Mouse (Mus musculus) lung, postnatal 25 days (tissue): Measurements from ENCODE around the gene Irf2.

Source experiments
- DNase-seq: peaks from one replicate; pipeline ENCODE4 v3.0.0; 2022; ENCODE audit warnings: low spot score

Gene Irf2

DNA sequence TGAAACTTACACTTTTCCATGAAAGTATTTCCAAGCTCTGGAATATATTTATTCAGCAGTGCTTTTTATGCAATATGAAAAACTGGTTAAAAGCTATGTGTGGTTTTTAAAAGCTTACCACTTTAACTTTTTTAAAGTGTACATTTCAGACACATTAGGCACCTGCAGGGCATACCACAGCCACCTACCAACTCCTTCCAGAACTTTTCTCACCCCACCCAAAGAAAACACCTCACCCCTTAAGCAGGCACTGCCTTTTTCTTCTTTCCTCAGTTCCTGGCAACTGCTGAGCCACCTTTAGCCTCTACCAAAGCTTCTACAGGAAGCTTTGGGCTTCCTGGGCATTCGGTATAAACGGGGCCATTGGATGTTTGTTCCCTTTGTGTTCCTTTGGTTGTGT, 62.5 kb downstream of the Irf2 start:
- DNase-seq, result peak; percentile 36

DNA sequence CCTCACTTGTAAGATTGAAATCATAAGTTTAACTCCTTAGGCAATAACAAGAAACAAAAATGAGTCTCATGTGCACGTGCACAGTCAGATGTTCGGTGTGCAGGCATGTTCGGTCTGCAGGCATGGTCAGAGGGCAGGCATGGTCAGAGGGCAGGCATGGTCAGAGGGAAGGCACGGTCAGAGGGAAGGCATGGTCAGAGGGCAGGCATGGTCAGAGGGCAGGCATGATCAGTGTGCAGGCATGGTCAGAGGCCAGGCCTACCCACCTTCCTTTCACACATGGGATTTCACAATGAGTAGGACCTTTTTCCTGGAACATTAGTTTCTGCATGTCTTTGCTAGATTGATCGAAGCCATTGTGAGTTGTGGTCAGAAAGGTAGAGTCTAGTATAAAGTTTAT, 65.2 kb downstream of the Irf2 start:
- DNase-seq, result no peak

DNA sequence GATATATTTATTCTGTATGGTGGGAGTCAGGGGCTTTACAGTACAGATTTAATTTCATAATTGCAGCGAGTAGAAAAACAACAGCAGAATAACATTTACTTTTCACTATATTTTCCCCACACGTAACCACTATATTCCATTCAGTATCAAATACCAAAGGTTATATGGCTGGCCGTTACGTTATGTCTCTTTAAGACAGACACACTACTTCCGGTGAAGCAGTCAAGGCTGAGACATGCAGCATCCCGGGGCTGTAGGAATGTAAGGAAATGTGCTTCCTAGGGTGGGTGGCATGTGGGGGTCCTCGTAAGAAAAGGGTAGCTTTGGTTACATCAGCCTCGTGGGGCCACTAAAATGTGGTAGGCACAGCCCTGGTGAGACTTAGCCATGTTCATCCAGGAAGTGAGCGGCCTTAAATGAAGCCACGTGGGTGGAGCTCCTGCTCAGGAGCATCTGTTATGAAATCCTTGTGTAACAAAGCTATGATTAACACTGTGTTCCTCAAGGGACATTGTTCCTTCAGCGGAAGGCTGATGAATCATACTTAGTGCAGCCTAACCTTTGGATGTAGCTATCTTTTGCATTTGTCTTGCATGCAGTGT, 71.6 kb downstream of the Irf2 start:
- DNase-seq, result peak; percentile 71

DNA sequence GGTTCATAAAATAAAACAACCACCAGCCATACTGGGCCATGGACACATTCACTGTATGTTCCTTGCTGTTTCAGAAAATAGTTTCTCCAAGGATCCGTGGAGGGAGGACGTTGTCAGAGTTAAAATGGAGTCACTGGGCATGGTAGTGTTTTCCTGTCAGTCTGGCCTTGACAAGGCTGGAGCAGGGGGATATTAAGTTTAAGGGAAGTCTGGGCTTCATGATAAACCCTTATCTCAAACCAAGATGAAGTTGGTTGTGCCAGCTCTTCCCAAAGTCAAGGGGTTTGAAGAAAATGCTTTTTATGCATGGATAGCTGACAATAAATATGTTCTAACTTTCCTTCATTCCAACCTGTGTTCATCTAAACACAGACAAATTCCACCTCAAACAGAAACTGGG, 72.4 kb downstream of the Irf2 start:
- DNase-seq, result no peak

DNA sequence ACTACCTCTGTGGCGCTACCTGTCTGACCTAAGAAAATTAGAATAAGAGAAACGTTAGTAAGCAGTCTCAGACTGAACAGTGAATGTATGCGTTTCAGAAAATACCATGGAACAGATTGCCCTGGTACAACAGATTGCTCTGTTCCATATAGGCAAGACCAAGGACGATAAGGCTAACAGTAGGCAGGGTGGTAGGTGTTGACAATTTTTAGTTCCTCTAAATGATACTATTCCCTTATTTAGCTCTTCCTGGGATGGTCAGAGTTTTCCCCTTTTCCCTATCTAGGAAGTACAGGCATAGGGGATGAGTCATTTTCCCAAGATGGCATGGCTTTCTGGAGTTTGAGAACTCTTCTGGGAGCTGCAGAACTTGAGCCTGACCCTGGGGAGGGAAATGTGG, 73.4 kb downstream of the Irf2 start:
- DNase-seq, result no peak

DNA sequence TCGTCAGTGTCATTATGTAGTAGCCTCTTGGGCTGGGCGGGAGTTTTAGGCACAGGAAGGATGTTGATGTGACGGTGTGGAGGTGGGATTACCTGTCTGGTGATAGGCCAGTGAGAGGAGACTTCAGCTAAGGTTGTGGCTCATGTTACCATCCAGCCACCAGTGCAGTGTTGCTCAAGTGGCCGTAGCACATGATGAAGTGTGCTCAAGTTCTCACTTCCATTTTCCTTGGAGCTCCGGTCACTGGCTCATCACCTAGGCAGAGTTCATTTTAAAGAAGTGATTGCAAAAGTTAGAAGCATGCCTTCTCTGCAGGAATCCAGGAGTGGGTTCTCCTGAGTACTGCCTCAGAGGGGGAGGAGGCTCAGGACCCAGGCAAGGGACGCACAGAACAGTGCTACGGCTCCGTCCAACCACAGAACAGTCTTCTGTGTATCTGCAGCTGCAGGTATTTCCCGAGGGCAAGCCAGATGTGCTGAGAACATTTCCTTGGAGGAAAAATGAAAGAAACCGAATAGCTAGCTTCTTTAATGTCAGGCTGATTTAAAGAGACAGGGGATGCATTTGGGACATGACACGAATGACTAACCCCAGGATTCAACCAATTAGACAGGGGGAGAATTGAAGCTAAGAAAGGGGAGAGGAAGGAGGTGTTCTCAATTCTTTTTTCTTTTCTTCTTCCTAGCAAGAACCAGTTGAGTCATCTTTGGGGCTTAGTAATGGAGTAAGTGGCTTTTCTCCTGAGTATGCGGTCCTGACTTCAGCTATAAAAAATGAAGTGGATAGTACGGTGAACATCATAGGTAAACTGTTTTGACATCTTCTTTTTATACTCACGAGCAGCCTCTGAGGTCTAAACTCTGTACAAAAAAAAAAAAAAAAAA, 78.8 kb downstream of the Irf2 start:
- peak; percentile 25 for DNase-seq

DNA sequence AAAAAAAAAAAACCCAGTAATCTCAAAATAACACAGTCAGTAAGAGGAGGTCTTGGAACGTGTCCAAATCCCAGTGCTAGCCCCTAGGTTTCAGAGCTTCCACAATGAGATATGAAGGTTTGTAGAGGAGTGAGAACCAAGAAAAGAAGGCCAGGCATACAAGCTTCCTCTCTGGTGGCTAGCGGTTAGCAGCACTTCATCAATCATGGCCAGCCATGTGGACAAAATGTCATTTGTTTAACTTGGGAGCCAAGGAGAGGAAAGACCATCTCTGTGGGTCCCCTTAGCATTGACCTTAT, 79.4 kb downstream of the Irf2 start:
- DNase-seq, result no peak

DNA sequence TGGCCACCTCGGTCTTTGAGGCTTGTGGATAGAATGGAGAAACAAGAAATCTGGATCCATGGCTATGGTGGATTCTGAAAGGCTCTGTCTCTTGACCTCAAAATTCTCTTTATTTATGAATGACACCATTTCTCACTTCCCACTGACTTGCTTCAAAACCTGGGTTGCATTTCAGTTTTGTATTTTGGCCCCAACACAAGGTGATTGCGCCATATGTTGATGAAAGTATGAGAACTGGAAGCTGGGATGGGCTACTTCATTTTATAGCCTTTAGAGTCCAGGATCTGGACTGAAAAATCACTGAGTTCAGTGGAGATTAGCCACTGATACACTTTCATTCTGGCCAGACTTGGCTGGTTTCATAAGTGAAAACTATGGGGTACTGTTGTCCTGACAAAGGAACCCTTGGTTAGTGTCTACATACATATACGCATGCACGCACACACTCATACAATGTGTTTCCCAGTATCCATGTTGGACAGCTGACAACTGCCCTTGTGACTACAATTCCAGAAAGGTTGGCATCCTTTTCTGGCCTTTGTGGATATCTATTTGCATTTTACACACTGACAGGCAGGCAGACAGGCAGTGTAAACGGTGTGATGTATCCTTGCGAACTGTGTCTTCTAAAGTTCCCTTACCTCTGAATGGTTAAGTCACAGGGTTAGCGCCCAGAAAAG, 89.3 kb downstream of the Irf2 start:
- no peak for DNase-seq

DNA sequence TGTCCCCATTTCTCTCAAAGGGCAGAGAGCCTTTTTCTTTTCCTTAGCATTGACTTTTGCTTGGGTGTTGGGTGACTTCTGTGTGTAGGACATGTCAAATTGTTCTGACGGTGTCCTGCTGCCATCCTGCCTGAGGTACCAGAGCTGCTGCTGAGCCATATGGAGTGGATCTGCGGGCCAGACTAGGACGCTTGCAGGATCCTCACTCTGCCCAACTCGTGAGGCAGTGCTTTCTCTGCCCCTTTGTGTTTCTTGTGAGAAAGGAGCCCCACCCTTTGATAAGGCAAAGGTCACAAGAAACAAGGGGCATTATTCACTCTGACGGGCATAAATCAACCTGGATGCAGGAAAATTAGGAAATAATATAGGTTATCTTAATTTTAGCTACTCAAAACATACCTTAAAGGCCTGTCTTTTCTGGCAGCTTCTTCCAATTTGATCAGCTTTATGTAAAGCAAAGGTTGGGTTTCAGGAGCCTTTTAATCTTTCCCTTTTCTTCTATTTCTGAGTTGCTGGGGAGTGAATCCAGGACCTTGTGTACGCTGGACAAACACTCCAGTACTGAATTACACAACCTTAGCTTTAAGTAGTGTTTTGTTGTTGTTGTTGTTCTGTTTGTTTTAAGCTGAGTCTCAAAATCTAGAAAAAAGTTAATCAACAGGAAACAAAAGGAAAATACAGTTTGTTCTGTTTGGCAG, 90.0 kb downstream of the Irf2 start:
- no peak for DNase-seq

DNA sequence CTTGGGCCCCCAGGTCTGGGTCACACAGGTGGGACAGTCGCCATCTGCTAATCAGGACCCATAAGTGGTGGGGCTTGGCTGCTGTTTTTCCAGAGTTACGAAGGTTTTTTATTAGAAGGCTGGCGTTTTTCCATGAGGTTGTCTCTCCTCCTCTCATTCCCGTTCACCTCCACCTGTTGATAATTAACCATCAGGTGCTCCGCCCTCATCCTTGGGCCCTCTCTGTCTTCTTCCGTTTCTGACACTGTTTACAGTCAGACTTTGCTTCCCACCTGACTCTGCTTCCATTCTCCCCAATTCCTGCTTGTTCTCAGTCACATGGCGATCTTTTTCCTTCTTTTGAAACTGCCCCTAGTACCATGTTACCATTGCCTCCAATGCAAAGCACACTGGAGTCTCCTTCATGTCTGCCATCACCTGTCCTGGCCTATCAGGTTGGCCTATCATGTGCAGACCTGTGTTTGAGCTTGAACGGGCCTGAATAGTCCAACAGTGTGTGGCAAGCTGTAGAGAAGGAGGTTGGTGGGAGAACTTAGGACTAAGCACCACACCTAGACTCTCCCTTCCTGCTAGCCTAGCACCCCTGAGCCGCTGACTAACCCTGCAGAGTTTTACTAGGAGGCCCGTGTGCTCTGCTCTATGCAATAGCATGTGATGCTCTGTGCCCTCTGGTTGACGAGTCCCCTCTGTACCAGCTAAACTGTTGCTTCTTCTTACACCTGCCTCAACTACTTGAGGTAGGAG, 90.8 kb downstream of the Irf2 start:
- DNase-seq, result no peak

DNA sequence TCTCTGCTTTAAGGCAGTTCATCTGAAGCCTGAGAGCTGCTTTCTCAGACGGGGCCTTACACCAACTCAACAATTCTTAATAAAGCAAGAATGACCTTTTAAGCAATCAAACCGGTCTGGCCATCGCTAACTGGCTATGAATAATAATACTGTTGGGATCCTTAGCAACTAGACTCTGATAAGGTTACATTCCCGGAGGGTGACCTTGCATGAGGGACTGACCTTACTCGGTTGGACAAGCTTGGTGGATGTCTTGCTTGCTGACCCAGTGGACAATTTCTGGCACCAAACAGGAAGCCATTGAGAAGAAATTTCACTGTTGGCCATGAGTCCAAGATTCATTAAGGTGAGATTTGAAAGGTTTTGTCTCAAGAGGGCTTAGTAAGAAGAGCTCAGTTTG, 92.4 kb downstream of the Irf2 start:
- no peak for DNase-seq

DNA sequence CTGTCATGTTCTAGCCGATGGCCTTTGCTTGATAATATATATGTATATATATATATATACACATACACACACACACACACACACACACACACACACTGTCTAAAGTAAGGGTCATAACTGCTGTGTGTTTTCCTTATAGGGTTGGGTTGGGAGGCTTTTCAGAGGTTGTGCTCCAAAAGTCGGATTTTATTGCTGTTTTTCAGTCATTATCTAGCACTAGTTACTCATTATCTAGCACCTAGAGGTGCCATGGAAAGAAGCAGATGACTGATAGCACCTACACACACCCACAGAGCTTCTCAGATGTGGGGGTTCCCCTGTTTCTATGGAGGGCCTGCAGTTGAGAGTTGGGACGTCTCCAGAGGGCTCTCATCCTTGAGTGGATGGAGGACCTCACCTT, 92.9 kb downstream of the Irf2 start:
- no peak for DNase-seq

DNA sequence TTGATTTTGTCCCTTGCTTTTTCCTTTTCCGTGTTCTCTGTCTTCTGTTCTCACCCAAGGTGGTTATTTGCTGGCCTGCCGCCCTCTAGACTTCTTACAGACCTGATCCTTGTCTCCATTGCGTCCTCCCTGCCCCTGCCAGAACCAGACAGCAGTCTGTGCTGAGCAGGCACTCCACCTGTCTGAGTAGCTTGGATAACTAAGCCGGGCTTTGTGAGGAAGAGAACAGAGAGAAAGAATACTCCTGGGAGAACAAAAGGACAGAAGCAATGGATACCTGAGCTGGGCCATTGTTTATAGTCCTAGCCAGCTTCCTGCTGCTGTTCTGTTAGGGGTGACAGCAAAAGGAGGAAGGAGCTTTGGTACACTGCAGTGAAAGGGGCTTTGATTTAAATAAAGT, 94.2 kb downstream of the Irf2 start:
- DNase-seq, result no peak

DNA sequence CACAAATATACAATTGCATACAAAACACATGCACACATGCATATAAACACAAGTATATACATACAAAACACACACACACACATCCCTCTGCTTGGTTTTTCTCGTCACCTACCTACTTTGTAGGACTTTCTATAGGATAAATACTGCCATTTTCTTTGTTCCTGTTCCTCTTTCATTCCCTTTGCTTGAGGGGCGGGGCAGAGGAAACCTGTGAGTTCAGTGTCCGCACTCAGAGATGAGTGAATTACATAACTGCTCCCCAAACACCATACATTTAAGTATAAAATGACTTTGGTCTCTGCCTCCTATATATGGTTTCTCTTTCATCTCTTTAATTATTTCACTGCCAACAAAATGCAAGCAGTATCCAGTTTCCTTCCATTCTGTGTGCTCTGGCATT, 94.9 kb downstream of the Irf2 start:
- no peak for DNase-seq

DNA sequence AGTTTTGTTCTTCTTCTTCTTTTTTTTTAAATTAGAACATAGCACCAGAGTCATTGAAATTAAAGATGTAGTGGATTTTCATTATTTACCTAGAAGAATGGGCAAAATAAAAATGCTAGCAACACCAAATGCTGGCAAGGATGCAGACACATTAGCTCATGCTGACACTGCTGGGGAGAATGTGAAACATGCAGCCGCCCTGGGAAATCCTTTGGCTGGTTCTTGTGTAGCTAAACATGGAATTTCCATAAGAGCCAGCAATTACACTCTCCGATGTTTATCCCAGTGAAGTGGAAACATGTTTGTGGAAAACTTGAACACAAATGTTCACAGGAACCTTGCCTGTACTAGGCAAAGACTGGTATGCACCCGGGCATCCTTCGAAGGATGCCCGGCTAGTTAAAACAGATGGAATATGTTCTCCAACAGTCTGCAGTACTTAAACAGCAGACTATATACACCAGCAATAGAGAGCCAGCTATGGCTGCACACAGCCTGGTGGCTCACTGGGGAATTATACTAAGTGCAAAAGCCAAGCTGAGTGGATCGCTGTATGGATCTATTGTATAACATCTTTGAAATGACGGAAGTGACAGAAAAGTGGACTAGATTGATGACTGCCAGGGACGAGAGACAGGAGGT, 96.6 kb downstream of the Irf2 start:
- DNase-seq, result no peak

DNA sequence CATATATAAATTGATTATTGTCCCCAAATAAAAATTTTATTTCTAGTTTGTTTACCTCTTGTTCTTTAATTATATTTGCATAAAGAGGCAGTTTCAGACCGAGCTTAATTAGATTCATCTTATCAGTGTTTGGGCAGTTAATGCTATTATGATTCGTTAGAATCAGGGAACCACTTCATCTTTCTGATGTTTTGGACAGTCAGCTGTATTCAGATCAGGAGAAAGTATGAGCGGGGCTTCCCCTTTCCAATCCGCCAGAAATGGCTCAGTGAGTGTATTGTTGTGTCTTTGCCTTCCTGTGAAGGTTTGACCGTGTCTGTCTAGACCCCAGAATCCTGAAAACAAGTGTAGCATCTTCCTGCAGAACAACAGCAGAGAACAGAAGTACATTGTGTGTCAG, 97.4 kb downstream of the Irf2 start:
- DNase-seq, result no peak

DNA sequence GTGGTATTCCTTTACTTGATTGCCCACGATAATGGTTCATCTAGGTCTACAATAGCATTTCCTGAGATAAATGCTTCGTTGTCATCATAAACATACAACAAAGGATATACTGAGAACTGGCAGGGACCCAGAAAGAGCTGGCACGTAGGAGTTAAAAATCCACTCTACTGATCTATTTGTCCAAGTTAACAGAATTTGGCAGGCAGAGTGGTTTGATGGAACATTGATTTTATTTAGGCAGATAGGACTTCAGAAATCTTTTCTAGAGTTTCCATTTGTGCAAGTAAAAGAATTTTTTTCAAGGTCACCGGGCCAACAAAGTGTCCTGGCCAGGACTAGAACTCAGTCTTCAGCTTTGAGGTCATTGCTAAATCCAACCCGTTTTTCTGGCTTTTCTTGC, 98.5 kb downstream of the Irf2 start:
- no peak for DNase-seq

DNA sequence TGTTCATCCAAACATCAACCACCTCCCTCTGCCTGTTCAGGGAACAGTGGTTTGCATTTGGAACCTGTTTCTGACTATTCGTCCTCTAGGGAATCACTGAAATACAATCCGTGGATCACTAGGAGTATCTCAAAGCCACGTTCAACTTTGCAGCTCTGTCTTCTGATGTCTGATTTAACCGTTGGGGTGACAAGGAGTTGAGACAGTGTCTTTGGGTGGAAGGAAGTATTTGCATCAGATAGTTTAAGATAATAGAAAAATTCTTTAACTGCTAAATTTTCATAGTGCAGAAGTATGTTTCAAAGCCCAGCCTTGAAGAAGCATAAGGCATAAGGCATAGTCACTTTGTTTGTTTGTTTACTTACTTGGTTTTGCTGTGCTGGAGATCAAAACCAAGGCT, 100.9 kb downstream of the Irf2 start:
- DNase-seq, result no peak

DNA sequence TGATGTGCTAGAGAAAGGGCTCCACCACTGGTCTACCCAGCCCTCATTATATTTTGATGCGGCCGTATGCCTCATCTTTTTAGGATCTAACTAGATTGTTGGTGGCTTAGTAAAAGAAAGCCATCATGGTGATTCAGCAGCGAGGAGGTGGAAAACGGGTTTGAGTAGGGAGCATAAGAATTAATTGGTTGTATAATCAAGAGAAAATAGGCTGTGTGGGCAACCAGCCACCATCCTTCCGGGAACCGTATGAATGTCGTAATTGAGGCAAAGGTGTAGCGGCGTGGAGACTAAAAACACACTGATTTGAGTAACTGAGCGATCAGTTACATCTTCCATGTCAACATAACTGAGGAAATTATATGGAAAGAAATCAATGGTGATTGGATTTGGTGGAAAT, 101.3 kb downstream of the Irf2 start:
- DNase-seq, result no peak

DNA sequence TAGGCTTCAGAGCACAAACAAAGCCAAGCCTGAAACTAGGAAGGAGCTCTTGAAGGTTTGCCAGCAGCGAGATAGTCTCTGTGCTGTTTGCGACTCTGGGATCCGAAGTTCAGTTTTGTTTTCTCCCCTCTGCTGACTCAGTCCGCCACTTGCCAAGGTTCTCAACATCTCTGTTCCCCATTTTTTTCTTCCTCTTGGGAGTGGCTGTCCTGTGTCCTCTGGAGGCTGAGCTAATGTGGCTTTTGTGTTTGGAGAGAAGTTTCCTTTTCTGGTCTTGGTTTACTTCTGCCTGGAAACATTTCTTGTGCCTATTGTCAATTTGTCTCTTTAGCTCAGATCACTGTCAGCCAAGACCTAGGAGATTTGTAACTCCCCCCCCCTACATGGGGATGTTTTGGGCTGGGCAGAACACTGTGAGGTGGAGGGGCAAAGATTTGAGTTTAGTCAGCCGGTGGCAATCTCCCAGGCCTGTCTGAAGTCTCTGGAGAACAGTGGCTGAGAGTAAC, 103.2 kb downstream of the Irf2 start:
- peak; percentile 91 for DNase-seq

DNA sequence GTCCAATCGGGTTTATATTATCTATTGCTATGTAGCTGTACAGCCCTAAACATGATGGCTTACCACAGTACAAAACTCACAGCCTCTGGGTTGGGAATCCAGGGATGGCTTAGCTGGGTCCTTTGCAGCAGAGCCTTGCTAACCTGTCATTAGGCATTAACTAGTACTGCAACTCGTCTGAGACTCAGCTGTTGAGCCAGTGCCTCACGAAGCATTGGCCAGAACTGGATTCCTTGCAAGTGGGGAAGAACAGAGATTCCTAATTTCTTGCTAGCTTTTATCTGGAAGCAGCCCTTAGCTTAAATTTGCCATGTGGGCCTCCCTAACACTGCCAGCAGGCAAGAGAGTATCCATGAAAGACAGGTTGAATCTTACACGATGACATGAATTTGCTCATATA, 104.3 kb downstream of the Irf2 start:
- DNase-seq, result no peak
